Mouse (Mus musculus): ENCODE measurements at regions not wholly inside any gene's neighbourhood (a gene's known extent, or its start where the extent isn't known, plus 50 kb on each side); places are given as distances from the start of the nearest gene placed in this dataset.

GRCm38 (mm10) chr15:52483598-52484165 is 1401.0 kb upstream of the Gm7489 start:
- ATAC-seq (ENCODE audit: low FRiP score): no peak
- WGBS: 75% methylated on average over 5 of the region's 5 CpGs
- Histone ChIP-seq H3K4me1 (replicated peaks) (no peaks in the 10 kb centered on the region), H3K27ac (no peak overlapping the region), H3K36me3 (no peaks in the 10 kb centered on the region), H3K4me3 (no peak overlapping the region), H3K27me3 (no peaks in the 10 kb centered on the region), H3K9ac (no peak overlapping the region), H3K9me3 (no peaks in the 10 kb centered on the region), H3K4me2 (no peak overlapping the region)

- Histone ChIP-seq H3K9me3 (no peaks in the 10 kb centered on the region), H3K9ac (no peak overlapping the region), H3K4me2 (no peak overlapping the region), H3K4me3 (no peak overlapping the region), H3K36me3 (no peaks in the 10 kb centered on the region), H3K27me3 (no peaks in the 10 kb centered on the region), H3K4me1 (replicated peaks) (no peaks in the 10 kb centered on the region), H3K27ac (no peak overlapping the region)
- no peak for ATAC-seq (ENCODE audit: low FRiP score)
- 85% methylated on average over 5 of the region's 5 CpGs for WGBS
These were observed 1400.4 kb upstream of the Gm7489 start for GRCm38 (mm10) chr15:52484276-52484675.

GRCm38 (mm10) chr15:52505278-52505831 is 1379.4 kb upstream of the Gm7489 start:
- H3K4me3 ChIP-seq: no peak overlapping the region
- ATAC-seq (ENCODE audit: low FRiP score): peak; percentile 81
- H3K9me3 ChIP-seq: no peaks in the 10 kb centered on the region
- no peak overlapping the region for H3K4me2 ChIP-seq
- no peak overlapping the region for H3K27ac ChIP-seq
- 34% methylated on average over 9 of the region's 9 CpGs for WGBS
- H3K4me1 ChIP-seq (replicated peaks): peaks cover 5% of the 10 kb centered on the region; the same call in 1 of the 2 replicates
- no peak overlapping the region for H3K9ac ChIP-seq
- no peaks in the 10 kb centered on the region for H3K36me3 ChIP-seq
- H3K27me3 ChIP-seq: no peaks in the 10 kb centered on the region

- Histone ChIP-seq H3K27me3 (no peaks in the 10 kb centered on the region), H3K27ac (no peak overlapping the region), H3K9me3 (no peaks in the 10 kb centered on the region), H3K4me1 (replicated peaks) (peaks cover 5% of the 10 kb centered on the region; the same call in 1 of the 2 replicates), H3K36me3 (no peaks in the 10 kb centered on the region), H3K4me3 (no peak overlapping the region), H3K9ac (no peak overlapping the region), H3K4me2 (no peak overlapping the region)
- no peak for ATAC-seq (ENCODE audit: low FRiP score)
- 5% methylated on average over 7 of the region's 7 CpGs for WGBS
These were observed 1377.8 kb upstream of the Gm7489 start for GRCm38 (mm10) chr15:52506930-52507329.

GRCm38 (mm10) chr15:52508609-52509008 is 1376.1 kb upstream of the Gm7489 start:
- no peaks in the 10 kb centered on the region for H3K9me3 ChIP-seq
- H3K27me3 ChIP-seq: no peaks in the 10 kb centered on the region
- no peak for ATAC-seq (ENCODE audit: low FRiP score)
- 54% methylated on average over 2 of the region's 2 CpGs for WGBS
- no peaks in the 10 kb centered on the region for H3K36me3 ChIP-seq
- no peak overlapping the region for H3K9ac ChIP-seq
- no peak overlapping the region for H3K27ac ChIP-seq
- H3K4me1 ChIP-seq (replicated peaks): peaks cover 5% of the 10 kb centered on the region; the same call in 1 of the 2 replicates
- H3K4me2 ChIP-seq: no peak overlapping the region
- no peak overlapping the region for H3K4me3 ChIP-seq

- Histone ChIP-seq H3K4me2 (no peak overlapping the region), H3K27ac (no peak overlapping the region), H3K27me3 (no peaks in the 10 kb centered on the region), H3K36me3 (no peaks in the 10 kb centered on the region), H3K4me1 (replicated peaks) (peaks cover 5% of the 10 kb centered on the region; the same call in 1 of the 2 replicates), H3K9me3 (no peaks in the 10 kb centered on the region), H3K9ac (no peak overlapping the region), H3K4me3 (no peak overlapping the region)
- WGBS: 73% methylated on average over 4 of the region's 4 CpGs
- no peak for ATAC-seq (ENCODE audit: low FRiP score)
These were observed 1374.6 kb upstream of the Gm7489 start for GRCm38 (mm10) chr15:52510137-52510536.

GRCm38 (mm10) chr15:52536594-52536993 is 1348.1 kb upstream of the Gm7489 start:
- H3K4me3 ChIP-seq: no peak overlapping the region
- no peak overlapping the region for H3K4me2 ChIP-seq
- 94% methylated on average over 2 of the region's 2 CpGs for WGBS
- H3K27me3 ChIP-seq: no peaks in the 10 kb centered on the region
- ATAC-seq (ENCODE audit: low FRiP score): no peak
- no peaks in the 10 kb centered on the region for H3K36me3 ChIP-seq
- no peaks in the 10 kb centered on the region for H3K4me1 ChIP-seq (replicated peaks)
- no peak overlapping the region for H3K27ac ChIP-seq
- no peak overlapping the region for H3K9ac ChIP-seq
- H3K9me3 ChIP-seq: no peaks in the 10 kb centered on the region

GRCm38 (mm10) chr15:52558682-52559081 is 1326.0 kb upstream of the Gm7489 start:
- no peaks in the 10 kb centered on the region for H3K4me1 ChIP-seq (replicated peaks)
- no peaks in the 10 kb centered on the region for H3K36me3 ChIP-seq
- H3K27me3 ChIP-seq: no peaks in the 10 kb centered on the region
- no peak overlapping the region for H3K4me2 ChIP-seq
- no peak overlapping the region for H3K4me3 ChIP-seq
- no peaks in the 10 kb centered on the region for H3K9me3 ChIP-seq
- no peak overlapping the region for H3K27ac ChIP-seq
- no peak overlapping the region for H3K9ac ChIP-seq
- no peak for ATAC-seq (ENCODE audit: low FRiP score)

- Histone ChIP-seq H3K27me3 (no peaks in the 10 kb centered on the region), H3K9me3 (no peaks in the 10 kb centered on the region), H3K27ac (no peak overlapping the region), H3K4me2 (no peak overlapping the region), H3K36me3 (no peaks in the 10 kb centered on the region), H3K9ac (no peak overlapping the region), H3K4me1 (replicated peaks) (no peaks in the 10 kb centered on the region), H3K4me3 (no peak overlapping the region)
- ATAC-seq (ENCODE audit: low FRiP score): no peak
- 91% methylated on average over 1 of the region's 1 CpGs for WGBS
These were observed 1320.6 kb upstream of the Gm7489 start for GRCm38 (mm10) chr15:52564078-52564477.

GRCm38 (mm10) chr15:52565449-52565851 is 1319.3 kb upstream of the Gm7489 start:
- Histone ChIP-seq H3K4me2 (no peak overlapping the region), H3K4me1 (replicated peaks) (no peaks in the 10 kb centered on the region), H3K4me3 (no peak overlapping the region), H3K9ac (no peak overlapping the region), H3K36me3 (no peaks in the 10 kb centered on the region), H3K27ac (no peak overlapping the region), H3K9me3 (no peaks in the 10 kb centered on the region), H3K27me3 (no peaks in the 10 kb centered on the region)
- ATAC-seq (ENCODE audit: low FRiP score): no peak
- WGBS: 89% methylated on average over 5 of the region's 5 CpGs

- Histone ChIP-seq H3K27ac (no peak overlapping the region), H3K36me3 (no peaks in the 10 kb centered on the region), H3K4me1 (replicated peaks) (no peaks in the 10 kb centered on the region), H3K27me3 (no peaks in the 10 kb centered on the region), H3K9ac (no peak overlapping the region), H3K9me3 (no peaks in the 10 kb centered on the region), H3K4me2 (no peak overlapping the region), H3K4me3 (no peak overlapping the region)
- 97% methylated on average over 1 of the region's 1 CpGs for WGBS
- no peak for ATAC-seq (ENCODE audit: low FRiP score)
These were observed 1314.5 kb upstream of the Gm7489 start for GRCm38 (mm10) chr15:52570256-52570655.

- no peaks in the 10 kb centered on the region for H3K4me1 ChIP-seq (replicated peaks)
- no peak overlapping the region for H3K27ac ChIP-seq
- no peaks in the 10 kb centered on the region for H3K27me3 ChIP-seq
- no peak overlapping the region for H3K4me3 ChIP-seq
- H3K9ac ChIP-seq: no peak overlapping the region
- no peak for ATAC-seq (ENCODE audit: low FRiP score)
- 90% methylated on average over 2 of the region's 2 CpGs for WGBS
- H3K9me3 ChIP-seq: no peaks in the 10 kb centered on the region
- no peak overlapping the region for H3K4me2 ChIP-seq
- no peaks in the 10 kb centered on the region for H3K36me3 ChIP-seq
These were observed 1307.1 kb upstream of the Gm7489 start for GRCm38 (mm10) chr15:52577614-52578013.

GRCm38 (mm10) chr15:52589391-52589790 is 1295.3 kb upstream of the Gm7489 start:
- Histone ChIP-seq H3K36me3 (no peaks in the 10 kb centered on the region), H3K4me3 (no peak overlapping the region), H3K9ac (no peak overlapping the region), H3K4me2 (no peak overlapping the region), H3K4me1 (replicated peaks) (0 out of 2 replicates have a peak, but pooled peaks cover 4% of the 10 kb centered on the region), H3K9me3 (no peaks in the 10 kb centered on the region), H3K27ac (no peak overlapping the region), H3K27me3 (no peaks in the 10 kb centered on the region)
- 31% methylated on average over 4 of the region's 4 CpGs for WGBS
- ATAC-seq (ENCODE audit: low FRiP score): no peak

All from hindbrain, embryonic 13.5 days (tissue).